8 mouse cellular contexts compared by ENCODE assay signal in genomic region chr12:118299956-118300355, GRCm38 (mm10). TPM values are rescaled to one million over a fixed set of nuclear protein-coding genes. Genes with fewer than 3 reads are reported as not detected.
A peak's percentile ranks its signal among the peaks of the same experiment; 100 is the strongest.
DNase-seq lines count a peak whose midpoint lies in the region; ATAC-seq lines count a peak whose summit lies in the region.

No protein-coding gene starts in this region.

- peaks cover 30% of the 10 kb centered on the region for H3K36me3 ChIP-seq in erythroblast, embryonic 14.5 days (ENCODE audit: control insufficient read depth)
- H3K36me3 ChIP-seq in embryonic facial prominence, embryonic 12.5 days, result no peaks in the 10 kb centered on the region
- peaks cover 26% of the 10 kb centered on the region for H3K36me3 ChIP-seq in midbrain, embryonic 10.5 days

- H3K27ac ChIP-seq in embryonic facial prominence, embryonic 12.5 days, result no peak overlapping the region
- peak overlapping the region; percentile 97 for H3K27ac ChIP-seq in midbrain, embryonic 10.5 days (replicated peaks)

- intact Hi-C loops in heart, postnatal 10 days (cut with DNase I), result loop anchor here (5.0 to 10.0 kb wide), 3 partner anchors 103 to 552 kb away; partner anchors contain the start of gene Dnah11

- no peaks in the 10 kb centered on the region for H3K9me3 ChIP-seq in erythroblast, embryonic 14.5 days (ENCODE audit: control insufficient read depth, low read length)
- H3K9me3 ChIP-seq in embryonic facial prominence, embryonic 12.5 days, result no peaks in the 10 kb centered on the region
- no peaks in the 10 kb centered on the region for H3K9me3 ChIP-seq in midbrain, embryonic 10.5 days (replicated peaks)

- H3K4me3 ChIP-seq in erythroblast, embryonic 14.5 days (replicated peaks), result peak overlapping the region; percentile 90
- peak overlapping the region; percentile 13 for H3K4me3 ChIP-seq in embryonic facial prominence, embryonic 12.5 days
- H3K4me3 ChIP-seq in midbrain, embryonic 10.5 days, result peak overlapping the region; percentile 86

- ATAC-seq in erythroblast, adult 5-6 weeks (replicated peaks; ENCODE audit: low FRiP score, poor library complexity, severe bottlenecking), result no peak
- ATAC-seq in embryonic facial prominence, embryonic 12.5 days (ENCODE audit: insufficient number of reproducible peaks, insufficient read depth, low FRiP score, low TSS enrichment), result no peak

- H3K4me2 ChIP-seq in embryonic facial prominence, embryonic 12.5 days (replicated peaks), result peak overlapping the region; percentile 50

- peak; percentile 21 to 25 for DNase-seq in adrenal gland, adult 18-20 months (ENCODE audit: low spot score in 2 of 2)
- peak; percentile 51 to 58 for DNase-seq in heart, postnatal 10 days
- DNase-seq in layer of hippocampus, adult 9-11 months, result peak; percentile 33
- no peak for DNase-seq in midbrain, embryonic 10.5 days (ENCODE audit: low spot score)
- peak; percentile 55 for DNase-seq in yolk sac, embryonic 10.5 days (ENCODE audit: low spot score)

- H3K27me3 ChIP-seq in erythroblast, embryonic 14.5 days (ENCODE audit: control insufficient read depth), result no peaks in the 10 kb centered on the region
- no peaks in the 10 kb centered on the region for H3K27me3 ChIP-seq in embryonic facial prominence, embryonic 12.5 days
- H3K27me3 ChIP-seq in midbrain, embryonic 10.5 days (ENCODE audit: low read depth, poor library complexity, severe bottlenecking), result no peaks in the 10 kb centered on the region

- no peak overlapping the region for H3K9ac ChIP-seq in embryonic facial prominence, embryonic 12.5 days

- WGBS in embryonic facial prominence, embryonic 12.5 days, result 28% methylated on average over 6 of the region's 6 CpGs
- 38% methylated on average over 6 of the region's 6 CpGs for WGBS in midbrain, embryonic 10.5 days

- H3K4me1 ChIP-seq in erythroblast, embryonic 14.5 days (ENCODE audit: control insufficient read depth), result peaks cover 71% of the 10 kb centered on the region
- peaks cover 23% of the 10 kb centered on the region for H3K4me1 ChIP-seq in embryonic facial prominence, embryonic 12.5 days
- peaks cover 54% of the 10 kb centered on the region for H3K4me1 ChIP-seq in midbrain, embryonic 10.5 days

RNA-seq across cellular contexts. Expression of gene Sp4, which starts 1.3 kb away (rescaled TPM):
- 1.2 and 1.4 TPM in 2 replicates for polyA plus RNA-seq in erythroblast, embryonic 14.5 days (2012)
- 17.7 and 23.8 TPM in 2 replicates for total RNA-seq in erythroblast, adult 5-6 weeks (2015; ENCODE audit: low replicate concordance)
- total RNA-seq in erythroblast, adult 5-6 weeks (2017; ENCODE audit: low replicate concordance), result 22.0 and 23.4 TPM in 2 replicates
- 1 to 10 TPM; 5.0 to 6.1 TPM for total RNA-seq in adrenal gland, adult 18-20 months (2021)
- 11.3 and 11.7 TPM in 2 replicates for polyA plus RNA-seq in embryonic facial prominence, embryonic 12.5 days (2016; fragmentation: Nextera tagmentation; extraction: Ambion mirVana)
- 10 to 100 TPM in 1 of 2 experiments, 1 to 10 TPM in 1; 7.8 to 10.3 TPM for total RNA-seq in heart, postnatal 10 days (2021)
- polyA plus RNA-seq in midbrain, embryonic 10.5 days (2016; fragmentation: Nextera tagmentation; extraction: Ambion mirVana), result 10.2 and 15.1 TPM in 2 replicates

Comparison
In these comparisons a context has a peak if more than half of its experiments do, and no peak if none do; other contexts are left out.
1. H3K4me3 ChIP-seq: peak in every context shown above with its lines; median percentile 90 in erythroblast, embryonic 14.5 days; 86 in midbrain, embryonic 10.5 days; 13 in embryonic facial prominence, embryonic 12.5 days.